Mouse (Mus musculus) effector memory CD4-positive, alpha-beta T cell, adult 7 months (primary cell): Measurements from ENCODE around the gene Krtap24-1. TPM values are rescaled to one million over a fixed set of nuclear protein-coding genes. Genes with fewer than 3 reads are reported as not detected.

Experiments used
- polyA plus RNA-seq: library from polyadenylated mRNA; unstranded; fragments of 100-300 nt; shearing (Covaris generic); gene quantifications from one replicate; pipeline ENCODE4 v1.2.1, GENCODE M21; 2017

Krtap24-1 gene
- not detected for polyA plus RNA-seq

DNA sequence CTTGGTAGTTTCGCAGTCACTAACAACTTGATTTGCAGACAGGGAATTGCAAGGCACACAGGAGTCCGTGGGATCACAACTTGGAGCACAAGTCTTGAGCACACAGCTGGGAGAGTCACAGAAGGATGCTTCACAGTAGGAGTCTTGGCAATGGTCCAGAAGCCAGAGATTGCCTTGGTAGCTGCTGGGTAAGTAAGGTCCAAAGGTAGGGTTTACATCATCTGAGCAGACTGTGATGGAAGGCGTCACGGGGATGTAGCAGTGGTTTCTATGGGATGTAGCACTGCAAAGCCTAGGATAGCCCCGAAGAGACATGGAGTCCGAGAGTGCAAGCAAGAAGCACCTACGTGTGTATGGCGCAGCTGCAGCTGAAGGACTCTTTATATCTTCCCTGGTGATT is at the start of gene Krtap24-1:
TSS of gene Krtap24-1 (minus strand) at position 358 of the 400 bp plus-strand sequence.

DNA sequence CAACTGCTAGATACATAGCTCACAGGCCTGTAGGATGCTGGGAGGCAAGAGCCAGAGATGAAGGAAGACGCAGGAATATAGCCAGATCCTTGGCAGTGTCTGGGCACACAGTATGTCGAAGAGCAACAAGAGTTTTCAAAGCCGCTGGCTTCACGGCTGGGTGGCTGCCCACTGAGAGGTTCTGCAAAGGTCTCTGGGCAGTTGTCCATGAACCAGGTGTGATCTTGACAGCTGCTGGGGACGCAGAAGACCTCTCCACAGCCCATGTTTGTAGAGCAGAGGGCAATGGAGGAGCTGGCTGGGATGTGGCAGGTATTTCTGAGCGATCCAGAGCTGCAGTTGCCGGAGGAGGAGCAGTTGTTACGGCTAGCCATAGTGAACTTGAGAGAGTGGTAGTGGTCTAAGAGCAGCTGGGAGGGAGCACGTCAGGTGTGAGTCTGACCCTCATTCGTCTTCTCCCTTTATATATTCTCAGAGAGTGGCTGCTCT is 35.3 kb upstream of the Krtap24-1 start, which contains the start of gene Krtap26-1:
TSS of gene Krtap26-1 (minus strand) at position 439 of the 489 bp plus-strand sequence.

GRCm38 (mm10) chr16:88627566-88627965 is 15.5 kb upstream of the Krtap24-1 start, which contains the start of gene 2310079G19Rik:
2310079G19Rik (minus strand) TSS chr16:88627666.

GRCm38 (mm10) chr16:88563045-88563913 is 48.8 kb downstream of the Krtap24-1 start, which contains the start of gene Cldn8:
Cldn8 (minus strand) TSS chr16:88563183.

Other genes with a start within 250 kb of the Krtap24-1 start
- gene Cldn17, start 105.3 kb downstream of the Krtap24-1 start, polyA plus RNA-seq, result not detected
- not detected for gene Cldn8, start 49.1 kb downstream of the Krtap24-1 start, polyA plus RNA-seq
- not detected for gene 2310079G19Rik, start 15.4 kb upstream of the Krtap24-1 start, polyA plus RNA-seq
- not detected for gene Krtap26-1, start 35.5 kb upstream of the Krtap24-1 start, polyA plus RNA-seq
- not detected for gene Krtap27-1, start 59.4 kb upstream of the Krtap24-1 start, polyA plus RNA-seq
- not detected for gene 2310061N02Rik, start 95.7 kb upstream of the Krtap24-1 start, polyA plus RNA-seq
- gene Krtap13-1, start 116.6 kb upstream of the Krtap24-1 start, polyA plus RNA-seq, result not detected
- gene Krtap13, start 139.4 kb upstream of the Krtap24-1 start, polyA plus RNA-seq, result not detected
- not detected for gene 2310034C09Rik, start 146.6 kb upstream of the Krtap24-1 start, polyA plus RNA-seq
- gene 2310057N15Rik, start 161.9 kb upstream of the Krtap24-1 start, polyA plus RNA-seq, result not detected
- gene Gm5965, start 165.6 kb upstream of the Krtap24-1 start, polyA plus RNA-seq, result not detected
- not detected for gene Gm20741, start 199.9 kb upstream of the Krtap24-1 start, polyA plus RNA-seq
- not detected for gene Krtap15, start 207.9 kb upstream of the Krtap24-1 start, polyA plus RNA-seq
- gene Krtap14, start 213.9 kb upstream of the Krtap24-1 start, polyA plus RNA-seq, result not detected